Mouse (Mus musculus): Measurements from ENCODE around the gene Tmem143. TPM values are rescaled to one million over a fixed set of nuclear protein-coding genes. Genes with fewer than 3 reads are reported as not detected.

The Tmem143 gene
- polyA plus RNA-seq, 1 experiment from 2014 or later = 5.1 TPM

DNA sequence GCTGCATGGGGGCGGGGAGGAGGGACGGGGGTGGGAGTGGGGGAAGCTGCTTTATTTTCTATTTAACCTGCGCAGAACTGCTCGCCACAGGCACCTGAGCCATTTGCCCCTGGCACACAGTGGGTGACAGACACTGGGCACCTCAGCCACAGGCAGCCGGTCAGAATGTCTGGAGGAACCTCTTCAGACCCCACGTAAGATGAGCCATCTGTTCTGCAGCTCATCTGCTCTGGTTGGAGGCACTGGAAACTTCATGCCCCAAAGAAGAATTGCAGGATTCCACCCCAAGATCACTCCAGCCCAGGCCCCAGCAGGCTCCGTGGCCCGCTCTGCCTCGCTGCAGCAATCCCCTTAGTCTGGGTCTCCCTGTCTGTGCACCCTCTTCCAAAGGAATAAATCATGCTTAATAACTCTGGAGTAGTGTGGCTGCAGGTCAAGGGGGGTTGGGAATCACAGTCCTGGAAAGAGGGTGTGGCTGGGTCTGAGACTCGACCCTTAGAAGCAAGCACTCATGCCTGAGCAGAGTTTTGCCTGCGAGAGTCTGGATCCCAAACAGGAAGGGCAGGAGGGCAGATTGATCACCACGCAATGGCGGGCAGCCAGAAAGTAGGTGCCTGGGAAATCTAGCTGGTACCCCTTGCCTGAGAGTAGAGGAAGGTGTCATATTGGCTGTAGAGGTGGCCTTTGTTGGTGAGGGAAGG is 20.4 kb downstream of the Tmem143 start:
- Histone ChIP-seq H3K9ac (replicated peaks; ENCODE audit: low read length) (peak overlapping the region; percentile 40), H3K4me3 (replicated peaks; ENCODE audit: low read depth, low read length) (peak overlapping the region; percentile 26), H3K4me1 (ENCODE audit: control insufficient read depth, insufficient read depth, low read length) (peaks cover 18% of the 10 kb centered on the region), H3K27ac (replicated peaks; ENCODE audit: low read depth, low read length) (peak overlapping the region; percentile 81), H3K4me2 (ENCODE audit: low read length) (peak overlapping the region; percentile 53), H3K36me3 (ENCODE audit: control insufficient read depth, insufficient read depth, low read length) (no peaks in the 10 kb centered on the region), H3K27me3 (ENCODE audit: control insufficient read depth, insufficient read depth, low read length) (no peaks in the 10 kb centered on the region), H3K9me3 (ENCODE audit: control insufficient read depth, low read length) (no peaks in the 10 kb centered on the region)
- ATAC-seq (ENCODE audit: low FRiP score, low TSS enrichment) (no peak), DNase-seq (no peak)
- WGBS = 39% methylated on average over 13 of the region's 13 CpGs

DNA sequence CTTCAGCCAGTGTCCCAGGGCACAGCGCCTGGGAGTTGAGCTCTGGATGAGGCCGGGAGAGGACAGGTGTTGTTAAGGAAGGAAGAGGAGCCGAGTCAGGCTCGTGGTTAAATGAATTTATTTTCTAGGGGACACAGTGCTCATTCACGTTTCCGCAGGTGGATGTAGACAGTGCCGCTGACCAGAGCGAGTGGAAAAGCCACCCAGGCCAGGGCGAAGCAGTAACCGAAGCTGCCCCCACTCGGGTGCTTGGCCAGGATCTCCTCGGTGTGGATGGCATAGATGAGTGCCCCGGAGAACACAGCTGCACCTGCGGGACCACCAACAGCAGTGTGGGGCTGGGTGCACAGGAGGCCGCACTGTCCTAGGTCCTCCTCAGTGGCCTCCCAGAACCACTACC is 21.2 kb downstream of the Tmem143 start:
- Histone ChIP-seq H3K27me3 (ENCODE audit: control insufficient read depth, insufficient read depth, low read length) (no peaks in the 10 kb centered on the region), H3K27ac (replicated peaks; ENCODE audit: low read depth, low read length) (no peak overlapping the region), H3K4me2 (ENCODE audit: low read length) (no peak overlapping the region), H3K4me3 (replicated peaks; ENCODE audit: low read depth, low read length) (no peak overlapping the region), H3K4me1 (ENCODE audit: control insufficient read depth, insufficient read depth, low read length) (peaks cover 23% of the 10 kb centered on the region), H3K9ac (replicated peaks; ENCODE audit: low read length) (no peak overlapping the region), H3K36me3 (ENCODE audit: control insufficient read depth, insufficient read depth, low read length) (no peaks in the 10 kb centered on the region), H3K9me3 (ENCODE audit: control insufficient read depth, low read length) (no peaks in the 10 kb centered on the region)
- DNase-seq (no peak), ATAC-seq (ENCODE audit: low FRiP score, low TSS enrichment) (no peak)
- 91% methylated on average over 15 of the region's 15 CpGs for WGBS

DNA sequence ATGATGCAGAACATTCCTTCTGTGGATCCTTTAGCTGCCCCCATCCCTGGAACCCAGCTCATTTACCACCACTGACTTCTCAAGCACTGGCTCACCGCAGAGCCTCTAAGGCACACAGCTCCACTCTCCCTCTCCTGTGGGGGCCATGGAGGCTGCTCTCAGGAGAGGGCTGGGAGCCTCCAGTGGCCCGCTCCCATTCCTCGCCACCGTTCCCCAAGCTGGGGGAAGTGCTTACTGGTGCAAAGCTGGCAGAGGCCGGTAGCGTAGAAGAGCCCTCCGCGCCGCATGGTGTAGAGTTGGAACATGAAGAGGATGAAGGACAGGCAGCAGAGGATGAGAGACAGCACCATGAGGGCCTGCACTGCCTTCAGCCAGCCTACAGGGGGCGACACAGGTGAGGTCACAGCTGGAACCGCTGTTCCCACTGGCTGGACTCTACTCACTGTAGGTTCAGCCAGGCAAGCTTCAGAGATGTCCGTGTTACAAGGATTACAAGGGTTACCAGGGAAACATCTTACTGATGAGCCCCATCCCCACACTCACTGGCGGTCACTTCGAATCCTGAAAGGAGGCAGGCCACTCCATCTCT is 22.4 kb downstream of the Tmem143 start:
- Histone ChIP-seq H3K4me1 (ENCODE audit: control insufficient read depth, insufficient read depth, low read length) (peaks cover 23% of the 10 kb centered on the region), H3K4me3 (replicated peaks; ENCODE audit: low read depth, low read length) (no peak overlapping the region), H3K4me2 (ENCODE audit: low read length) (no peak overlapping the region), H3K27me3 (ENCODE audit: control insufficient read depth, insufficient read depth, low read length) (no peaks in the 10 kb centered on the region), H3K9me3 (ENCODE audit: control insufficient read depth, low read length) (no peaks in the 10 kb centered on the region), H3K9ac (replicated peaks; ENCODE audit: low read length) (no peak overlapping the region), H3K27ac (replicated peaks; ENCODE audit: low read depth, low read length) (no peak overlapping the region), H3K36me3 (ENCODE audit: control insufficient read depth, insufficient read depth, low read length) (no peaks in the 10 kb centered on the region)
- ATAC-seq (ENCODE audit: low FRiP score, low TSS enrichment) (no peak), DNase-seq (no peak)
- 51% methylated on average over 14 of the region's 14 CpGs for WGBS

DNA sequence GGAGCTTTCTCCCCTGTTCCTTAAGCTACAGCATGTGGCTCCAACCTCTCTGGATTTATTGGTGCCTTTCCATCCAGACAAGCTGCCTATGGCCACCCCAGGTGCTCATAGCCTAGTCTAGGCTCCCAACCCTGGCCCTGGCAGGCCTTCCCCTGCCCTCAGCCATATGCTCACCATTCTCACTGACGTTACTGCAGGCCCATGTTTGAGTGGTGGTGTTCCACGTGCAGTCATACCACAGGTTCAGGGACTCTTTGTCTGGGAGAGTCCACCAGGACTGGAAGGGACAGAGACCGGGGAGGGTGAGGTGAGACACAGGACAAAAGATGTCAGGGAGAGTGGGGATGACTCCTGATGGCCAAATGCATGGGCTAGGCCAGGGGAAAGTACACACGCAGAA is 23.0 kb downstream of the Tmem143 start:
- no peak for DNase-seq
- no peaks in the 10 kb centered on the region for H3K27me3 ChIP-seq (ENCODE audit: control insufficient read depth, insufficient read depth, low read length)
- no peak overlapping the region for H3K4me2 ChIP-seq (ENCODE audit: low read length)
- no peak for ATAC-seq (ENCODE audit: low FRiP score, low TSS enrichment)
- H3K9me3 ChIP-seq (ENCODE audit: control insufficient read depth, low read length) = no peaks in the 10 kb centered on the region
- WGBS = 79% methylated on average over 4 of the region's 4 CpGs
- no peak overlapping the region for H3K4me3 ChIP-seq (replicated peaks; ENCODE audit: low read depth, low read length)
- no peak overlapping the region for H3K9ac ChIP-seq (replicated peaks; ENCODE audit: low read length)
- no peaks in the 10 kb centered on the region for H3K36me3 ChIP-seq (ENCODE audit: control insufficient read depth, insufficient read depth, low read length)
- H3K27ac ChIP-seq (replicated peaks; ENCODE audit: low read depth, low read length) = no peak overlapping the region
- peaks cover 23% of the 10 kb centered on the region for H3K4me1 ChIP-seq (ENCODE audit: control insufficient read depth, insufficient read depth, low read length)

DNA sequence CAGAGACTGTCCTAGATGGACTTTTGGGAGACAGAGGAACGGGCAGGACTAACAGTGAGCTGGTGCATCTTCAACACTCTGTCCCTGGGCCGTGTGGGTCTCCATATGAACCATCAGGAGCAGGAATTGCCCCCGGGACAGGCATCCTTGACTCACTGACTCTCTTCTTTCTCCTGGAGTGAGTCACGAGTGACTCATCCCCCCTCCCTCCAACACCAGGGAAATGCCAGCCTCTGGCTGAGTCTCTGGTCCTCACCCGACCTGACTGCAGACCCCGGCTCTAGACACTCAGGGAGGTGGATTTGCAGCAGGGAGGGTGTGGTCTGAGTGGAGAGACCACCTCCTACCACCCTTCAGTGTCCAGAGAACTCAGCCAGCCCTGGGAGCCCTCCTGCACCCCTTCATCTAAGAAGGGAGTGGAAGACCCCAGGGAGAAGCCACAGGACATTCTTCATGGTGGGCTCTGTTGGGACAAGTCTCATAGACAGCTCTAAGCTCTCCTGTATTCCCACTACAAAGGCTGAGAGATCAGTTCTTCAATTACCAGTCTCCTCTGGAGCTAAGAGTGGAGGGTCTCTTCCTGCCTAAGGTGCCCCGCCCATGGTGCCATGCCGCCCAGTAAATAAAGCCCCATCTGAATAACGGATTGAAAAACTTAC is 24.0 kb downstream of the Tmem143 start:
- H3K27ac ChIP-seq (replicated peaks; ENCODE audit: low read depth, low read length) = no peak overlapping the region
- no peak overlapping the region for H3K4me2 ChIP-seq (ENCODE audit: low read length)
- peaks cover 23% of the 10 kb centered on the region for H3K4me1 ChIP-seq (ENCODE audit: control insufficient read depth, insufficient read depth, low read length)
- H3K9ac ChIP-seq (replicated peaks; ENCODE audit: low read length) = no peak overlapping the region
- H3K27me3 ChIP-seq (ENCODE audit: control insufficient read depth, insufficient read depth, low read length) = no peaks in the 10 kb centered on the region
- DNase-seq (no peak), ATAC-seq (ENCODE audit: low FRiP score, low TSS enrichment) (no peak)
- no peak overlapping the region for H3K4me3 ChIP-seq (replicated peaks; ENCODE audit: low read depth, low read length)
- no peaks in the 10 kb centered on the region for H3K9me3 ChIP-seq (ENCODE audit: control insufficient read depth, low read length)
- 59% methylated on average over 9 of the region's 9 CpGs for WGBS
- H3K36me3 ChIP-seq (ENCODE audit: control insufficient read depth, insufficient read depth, low read length) = no peaks in the 10 kb centered on the region

DNA sequence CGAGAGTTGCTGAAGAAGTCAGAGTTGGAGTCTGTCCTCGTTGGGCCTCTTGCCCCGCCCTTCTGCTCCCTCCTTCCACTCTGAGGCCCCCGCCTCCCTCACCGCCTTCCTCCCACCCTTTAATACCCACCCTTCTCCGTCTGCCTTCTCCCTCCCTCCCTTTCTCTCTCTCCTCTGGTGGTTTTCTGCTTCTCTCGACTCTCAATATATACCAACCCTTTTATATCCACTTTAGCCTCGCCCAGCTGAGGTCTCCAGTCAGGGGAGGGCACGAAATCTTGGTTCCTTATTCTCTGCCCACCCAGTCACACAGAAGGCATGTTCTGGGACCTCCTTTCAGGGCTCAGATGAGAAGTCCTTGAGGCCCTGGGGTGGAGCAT is 24.5 kb downstream of the Tmem143 start, which contains the start of gene Emp3:
Gene Emp3, minus strand, starts transcription at position 163 of the 380 bp plus-strand sequence.
- ATAC-seq (ENCODE audit: low FRiP score, low TSS enrichment) (no peak), DNase-seq (no peak)
- Histone ChIP-seq H3K27me3 (ENCODE audit: control insufficient read depth, insufficient read depth, low read length) (no peaks in the 10 kb centered on the region), H3K9me3 (ENCODE audit: control insufficient read depth, low read length) (no peaks in the 10 kb centered on the region), H3K36me3 (ENCODE audit: control insufficient read depth, insufficient read depth, low read length) (no peaks in the 10 kb centered on the region), H3K27ac (replicated peaks; ENCODE audit: low read depth, low read length) (no peak within 1 kb of the TSS; the same call in 1 of the 2 replicates), H3K4me1 (ENCODE audit: control insufficient read depth, insufficient read depth, low read length) (peaks cover 19% of the 10 kb centered on the region), H3K9ac (replicated peaks; ENCODE audit: low read length) (no peak within 1 kb of the TSS), H3K4me3 (replicated peaks; ENCODE audit: low read depth, low read length) (no peak within 1 kb of the TSS), H3K4me2 (ENCODE audit: low read length) (peak within 1 kb of the TSS; percentile 72; the same call in 1 of the 2 replicates)
- 42% methylated on average over 9 of the region's 9 CpGs for whole genome bisulfite sequencing

DNA sequence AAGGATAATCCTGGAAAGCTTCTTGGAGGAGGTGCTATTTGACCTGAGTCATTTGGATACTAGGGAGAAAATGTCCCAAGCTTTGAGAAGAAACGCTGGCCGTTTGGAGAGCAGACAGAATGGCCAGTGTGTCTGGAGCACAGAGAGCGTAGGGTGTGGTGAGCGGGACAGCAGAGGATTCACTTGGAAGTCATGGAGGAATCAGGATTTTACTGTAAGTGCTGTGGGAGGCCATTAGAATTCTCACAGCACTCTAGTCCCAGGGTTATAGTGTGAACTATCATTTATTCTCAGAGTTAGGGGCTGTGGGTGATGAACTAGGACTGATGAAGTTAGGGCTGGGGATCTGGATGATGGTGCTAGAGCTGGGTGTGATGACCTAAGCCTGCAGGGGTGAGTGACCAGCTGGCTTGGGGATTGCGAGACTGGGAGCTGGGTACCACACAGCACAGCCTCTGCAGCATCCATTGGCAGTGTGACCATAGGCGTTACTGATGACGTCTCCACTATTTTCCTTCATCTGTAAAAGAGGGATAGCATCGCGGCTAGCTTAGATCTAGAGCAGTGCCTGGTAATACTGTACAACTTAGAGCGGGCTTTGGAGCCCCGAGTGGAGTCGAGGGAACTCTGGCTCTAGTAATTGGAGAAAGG is 25.3 kb downstream of the Tmem143 start:
- Histone ChIP-seq H3K4me3 (replicated peaks; ENCODE audit: low read depth, low read length) (no peak overlapping the region), H3K4me1 (ENCODE audit: control insufficient read depth, insufficient read depth, low read length) (peaks cover 11% of the 10 kb centered on the region), H3K4me2 (ENCODE audit: low read length) (peak overlapping the region; percentile 72), H3K27ac (replicated peaks; ENCODE audit: low read depth, low read length) (peak overlapping the region; percentile 81; the same call in 1 of the 2 replicates), H3K9me3 (ENCODE audit: control insufficient read depth, low read length) (no peaks in the 10 kb centered on the region), H3K27me3 (ENCODE audit: control insufficient read depth, insufficient read depth, low read length) (no peaks in the 10 kb centered on the region), H3K36me3 (ENCODE audit: control insufficient read depth, insufficient read depth, low read length) (no peaks in the 10 kb centered on the region), H3K9ac (replicated peaks; ENCODE audit: low read length) (no peak overlapping the region)
- no peak for ATAC-seq (ENCODE audit: low FRiP score, low TSS enrichment)
- no peak for DNase-seq
- 90% methylated on average over 12 of the region's 12 CpGs for WGBS

DNA sequence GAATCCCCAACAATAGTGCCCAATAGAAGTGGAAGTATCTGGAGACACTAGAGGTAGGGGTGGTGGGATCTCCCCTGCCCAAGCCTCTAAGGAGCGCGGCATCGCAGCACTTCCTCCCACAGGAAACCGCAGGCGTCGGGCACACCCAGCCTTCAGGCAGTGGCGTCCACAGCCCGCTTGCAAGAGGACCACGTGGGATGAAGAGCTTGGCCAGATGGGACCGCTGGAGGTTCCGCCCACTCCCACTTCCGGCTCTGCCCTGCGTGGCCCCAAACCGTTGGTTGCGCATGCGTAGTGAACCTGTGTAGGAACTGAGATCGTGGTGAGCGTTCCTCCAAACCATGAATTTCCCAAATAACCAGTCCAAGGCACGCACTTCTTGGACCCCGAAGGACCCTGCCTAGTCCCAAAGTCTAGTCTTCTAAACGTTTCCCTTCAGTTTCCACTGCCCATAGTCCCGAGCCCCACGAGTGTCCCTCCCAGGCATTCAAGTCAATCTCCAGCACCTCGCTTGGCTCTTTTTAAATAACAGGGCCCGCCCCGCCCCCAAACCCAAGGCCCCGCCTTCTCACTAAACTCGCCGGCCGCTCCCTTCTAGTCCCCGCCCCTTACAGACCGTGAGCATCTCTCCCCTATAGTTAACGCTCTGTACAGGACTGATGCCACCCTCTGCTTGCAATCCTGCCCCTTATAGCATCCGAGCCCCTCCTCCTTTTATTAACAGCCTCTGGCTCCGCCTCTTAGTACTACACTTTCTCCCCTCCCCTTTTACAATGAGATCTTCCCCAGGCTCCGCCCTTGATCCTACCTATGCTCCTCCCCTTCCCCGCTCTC is 26.4 kb downstream of the Tmem143 start:
- H3K27me3 ChIP-seq (ENCODE audit: control insufficient read depth, insufficient read depth, low read length) = no peaks in the 10 kb centered on the region
- under 1% methylated on average over 37 of the region's 37 CpGs for WGBS
- DNase-seq (peak; percentile 97), ATAC-seq (ENCODE audit: low FRiP score, low TSS enrichment) (peak; percentile 89)
- H3K27ac ChIP-seq (replicated peaks; ENCODE audit: low read depth, low read length) = peak overlapping the region; percentile 81
- no peaks in the 10 kb centered on the region for H3K9me3 ChIP-seq (ENCODE audit: control insufficient read depth, low read length)
- H3K4me3 ChIP-seq (replicated peaks; ENCODE audit: low read depth, low read length) = peak overlapping the region; percentile 50
- H3K4me2 ChIP-seq (ENCODE audit: low read length) = peak overlapping the region; percentile 72
- no peaks in the 10 kb centered on the region for H3K36me3 ChIP-seq (ENCODE audit: control insufficient read depth, insufficient read depth, low read length)
- peaks cover 6% of the 10 kb centered on the region for H3K4me1 ChIP-seq (ENCODE audit: control insufficient read depth, insufficient read depth, low read length)
- peak overlapping the region; percentile 45 for H3K9ac ChIP-seq (replicated peaks; ENCODE audit: low read length)

Data from midbrain, embryonic 14.5 days (tissue).